Mouse (Mus musculus) spleen, postnatal 14 days (tissue): ENCODE results near the gene Gm21671.
"Not testable (repeated sequence)": the region's sequence is repeated elsewhere in the genome, so short reads cannot be mapped to it uniquely, and the experiment has no call there.

Experiments used
- DNase-seq, 2 experiments: peaks; one replicate each; pipeline ENCODE4 v3.0.0; 2021 to 2022; ENCODE audit warnings: low spot score in 2 of 2

The Gm21671 gene

GRCm38 (mm10) chr5:25954317-25954716 lies at the start of gene Gm21671:
Gene Gm21671, minus strand, starts transcription at chr5:25954417.
- not testable (repeated sequence) for DNase-seq

- not testable (repeated sequence) for DNase-seq
Measured at GRCm38 (mm10) chr5:25988550-25988949, 34.3 kb upstream of the Gm21671 start, which contains the start of gene Gm21698. Gene Gm21698, minus strand, starts transcription at chr5:25988650.

- DNase-seq: not testable (repeated sequence)
Measured at GRCm38 (mm10) chr5:25972563-25972962, 18.3 kb upstream of the Gm21671 start, which contains the start of gene Gm21680. Gene Gm21680, minus strand, starts transcription at chr5:25972663.

GRCm38 (mm10) chr5:25957050-25957449 lies 2.8 kb upstream of the Gm21671 start:
- DNase-seq: not testable (repeated sequence)

- DNase-seq: not testable (repeated sequence)
Measured at GRCm38 (mm10) chr5:25956611-25957010, 2.4 kb upstream of the Gm21671 start.

GRCm38 (mm10) chr5:25945391-25945790 lies 8.8 kb downstream of the Gm21671 start:
- not testable (repeated sequence) for DNase-seq

GRCm38 (mm10) chr5:25942281-25942680 lies 11.9 kb downstream of the Gm21671 start, which contains the start of gene Gm21663:
Gene Gm21663, minus strand, starts transcription at chr5:25942381.
- DNase-seq: not testable (repeated sequence)
